Mouse (Mus musculus) T-cell, adult 66 days (primary cell): ENCODE measurements around the gene Card9. TPM values are rescaled to one million over a fixed set of nuclear protein-coding genes. Genes with fewer than 3 reads are reported as not detected.

Experiments used
- total RNA-seq, 2 experiments: library from RNA; stranded (reverse); gene quantifications; 3 replicates in 1 of 2; 4 replicates in 1 of 2; pipeline ENCODE4 v1.2.4; 2023

Gene Card9
- 1 to 10 TPM; 2.8 to 5.5 TPM for total RNA-seq

GRCm38 (mm10) chr2:26360772-26361171 is at the start of gene Card9:
Card9 (minus strand) TSS chr2:26360918.

GRCm38 (mm10) chr2:26408515-26409356 is 48.0 kb upstream of the Card9 start, which contains the start of gene Inpp5e:
Inpp5e (minus strand) TSS chr2:26409203.

GRCm38 (mm10) chr2:26389154-26389690 is 28.5 kb upstream of the Card9 start, which contains the start of the genes Entr1 and Pmpca:
Entr1 (minus strand) TSS chr2:26389316.
Pmpca (plus strand) TSS chr2:26389339.

GRCm38 (mm10) chr2:26380131-26380771 is 19.5 kb upstream of the Card9 start, which contains the start of gene Snapc4:
Snapc4 (minus strand) TSS chr2:26380653.

GRCm38 (mm10) chr2:26351358-26352290 is 9.1 kb downstream of the Card9 start, which contains the start of gene Dnlz:
Dnlz (minus strand) TSS chr2:26352110.

GRCm38 (mm10) chr2:26315072-26315924 is 45.4 kb downstream of the Card9 start, which contains the start of gene Gpsm1:
Gpsm1 (plus strand) TSS chr2:26315515.

Other genes starting within 250 kb of the Card9 start
- 1 to 10 TPM; 6.3 to 7.3 TPM for gene Nacc2, start 237.7 kb downstream of the Card9 start, total RNA-seq
- gene Lhx3, start 152.6 kb downstream of the Card9 start, total RNA-seq = not detected
- gene Qsox2, start 123.4 kb downstream of the Card9 start, total RNA-seq = 1 to 10 TPM; 8.5 to 9.9 TPM
- not detected for gene Ccdc187, start 66.4 kb downstream of the Card9 start, total RNA-seq
- 10 to 100 TPM; 21.7 to 24.7 TPM for gene Gpsm1, start 45.4 kb downstream of the Card9 start, total RNA-seq
- gene Dnlz, start 8.8 kb downstream of the Card9 start, total RNA-seq = 10 to 100 TPM in 1 of 2 experiments, 1 to 10 TPM in 1; 9.6 to 11.1 TPM
- 100 to 1,000 TPM; 109 to 121 TPM for gene Snapc4, start 19.7 kb upstream of the Card9 start, total RNA-seq
- gene Entr1, start 28.4 kb upstream of the Card9 start, total RNA-seq = 100 to 1,000 TPM; 149 to 153 TPM
- gene Pmpca, start 28.4 kb upstream of the Card9 start, total RNA-seq = 10 to 100 TPM; 80.7 to 86.7 TPM
- 10 to 100 TPM; 33.3 to 36.9 TPM for gene Inpp5e, start 48.3 kb upstream of the Card9 start, total RNA-seq
- gene Sec16a, start 84.3 kb upstream of the Card9 start, total RNA-seq = 10 to 100 TPM; 79.3 to 91.7 TPM
- gene Notch1, start 155.7 kb upstream of the Card9 start, total RNA-seq = 100 to 1,000 TPM; 134 to 135 TPM
- gene Egfl7, start 219.1 kb upstream of the Card9 start, total RNA-seq = 1 to 10 TPM in 1 of 2 experiments, not detected in 1; 4.3 TPM
- not detected for gene Gm20532, start 225.7 kb upstream of the Card9 start, total RNA-seq
- gene Agpat2, start 243.5 kb upstream of the Card9 start, total RNA-seq = 10 to 100 TPM; 12.5 to 17.0 TPM